Mouse (Mus musculus) liver (tissue): ENCODE results near the gene Slc1a2.

Source experiments
- DNase-seq: peaks from one replicate; pipeline ENCODE4 v3.0.0-alpha.2; 2020; ENCODE audit warnings: mixed read lengths

Slc1a2 gene

GRCm38 (mm10) chr2:102715754-102716153 is 57.3 kb downstream of the Slc1a2 start:
- DNase-seq, result peak; percentile 7

GRCm38 (mm10) chr2:102721859-102722258 is 63.4 kb downstream of the Slc1a2 start:
- DNase-seq, result no peak

GRCm38 (mm10) chr2:102725054-102725453 is 66.6 kb downstream of the Slc1a2 start:
- no peak for DNase-seq

- DNase-seq, result no peak
Measured at GRCm38 (mm10) chr2:102730386-102730785, 71.9 kb downstream of the Slc1a2 start.

DNA sequence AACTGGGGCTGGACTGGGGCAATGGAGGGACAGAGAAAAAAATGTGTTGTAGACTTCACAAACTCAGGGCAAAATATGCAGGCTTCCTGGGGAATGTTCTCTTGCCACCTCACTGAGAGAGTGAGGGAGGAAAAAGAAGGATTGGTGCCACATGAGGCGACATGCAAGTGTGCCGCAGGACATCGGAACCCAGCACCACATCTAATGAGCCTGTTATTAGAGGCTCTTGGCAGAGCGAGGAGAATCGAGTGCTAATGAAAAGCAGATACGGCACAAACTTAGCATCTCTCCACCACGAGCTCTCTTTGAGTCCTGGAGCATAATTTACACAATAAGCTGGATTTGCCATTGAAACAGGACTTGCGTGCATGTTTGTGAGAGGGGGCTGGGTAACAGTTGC is 72.3 kb downstream of the Slc1a2 start:
- no peak for DNase-seq

GRCm38 (mm10) chr2:102733128-102733527 is 74.7 kb downstream of the Slc1a2 start:
- DNase-seq, result no peak

DNA sequence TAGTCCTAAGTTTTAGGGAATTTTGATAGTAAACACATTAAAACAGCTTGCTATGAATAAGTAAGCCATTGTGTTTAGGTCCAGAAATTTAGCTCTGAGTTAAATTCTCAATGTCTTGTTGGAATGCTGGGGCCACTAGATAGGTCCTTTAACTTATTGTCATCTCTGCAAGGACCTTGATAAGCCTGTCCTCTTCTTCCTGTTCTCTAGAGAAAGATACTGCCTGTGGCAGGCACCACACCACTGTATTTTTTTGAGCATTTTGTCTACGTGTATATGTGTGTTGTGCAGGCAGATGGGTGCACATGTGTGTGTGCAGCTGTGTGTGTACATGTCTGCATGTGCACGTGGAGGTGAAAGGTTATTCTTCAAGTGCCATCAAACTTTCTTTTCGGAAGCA is 75.6 kb downstream of the Slc1a2 start:
- DNase-seq, result no peak

DNA sequence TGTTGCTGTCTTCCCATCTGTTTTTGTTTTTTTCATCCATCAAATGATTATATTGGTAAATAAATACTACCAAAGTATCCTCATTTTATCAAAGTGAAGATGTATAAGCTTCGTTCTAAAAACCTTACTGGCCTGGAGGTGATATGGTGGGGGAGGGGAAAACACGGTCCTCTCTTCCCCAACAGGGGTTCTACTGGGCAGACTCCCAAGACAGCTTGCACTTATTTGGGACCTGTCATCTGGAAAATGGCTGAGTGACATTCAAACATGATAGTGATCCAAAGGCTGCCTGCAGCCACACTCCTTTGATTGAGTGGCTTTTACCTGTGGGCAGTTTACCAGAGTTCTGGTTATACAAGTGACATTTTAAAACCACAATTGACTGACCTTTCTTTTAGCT is 76.6 kb downstream of the Slc1a2 start:
- no peak for DNase-seq

GRCm38 (mm10) chr2:102735811-102736210 is 77.4 kb downstream of the Slc1a2 start:
- no peak for DNase-seq

DNA sequence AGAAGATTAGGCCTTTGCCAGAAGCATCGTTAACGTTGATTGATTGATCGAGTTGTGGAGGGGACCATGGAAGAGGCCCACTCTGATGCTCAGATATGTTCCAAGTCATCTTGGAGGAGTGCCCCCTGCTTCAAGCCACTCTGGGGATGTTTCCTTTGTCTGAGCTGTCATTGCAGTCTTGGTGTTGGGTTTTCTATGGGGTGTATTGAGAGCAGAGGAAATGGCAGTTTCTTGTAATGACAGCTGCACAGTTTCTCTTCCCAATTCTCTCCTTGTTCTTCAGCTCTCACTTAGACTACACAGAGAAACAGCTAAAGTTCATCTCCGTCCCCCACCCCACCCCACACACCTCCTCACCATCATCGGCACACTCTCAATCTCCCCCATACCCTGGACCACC is 78.0 kb downstream of the Slc1a2 start:
- DNase-seq, result no peak

DNA sequence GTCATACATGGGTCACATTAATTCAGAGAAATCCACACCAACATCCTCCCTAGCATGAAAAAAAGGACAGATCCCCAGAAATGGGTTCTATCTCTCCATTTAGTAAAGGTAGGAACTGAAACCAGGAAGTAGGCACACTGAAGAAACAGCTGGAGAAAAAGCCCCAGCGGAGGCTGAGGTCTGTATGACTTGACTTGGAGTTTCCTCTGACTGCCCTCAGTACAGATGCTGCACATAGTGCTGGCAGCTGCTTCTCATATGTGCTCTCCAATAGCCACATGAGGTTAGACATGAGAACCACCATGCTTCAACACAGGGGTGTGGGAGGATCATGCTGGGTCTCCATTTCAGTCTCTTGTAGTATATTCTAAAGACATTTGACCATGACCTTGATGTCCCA is 80.4 kb downstream of the Slc1a2 start:
- DNase-seq, result no peak

DNA sequence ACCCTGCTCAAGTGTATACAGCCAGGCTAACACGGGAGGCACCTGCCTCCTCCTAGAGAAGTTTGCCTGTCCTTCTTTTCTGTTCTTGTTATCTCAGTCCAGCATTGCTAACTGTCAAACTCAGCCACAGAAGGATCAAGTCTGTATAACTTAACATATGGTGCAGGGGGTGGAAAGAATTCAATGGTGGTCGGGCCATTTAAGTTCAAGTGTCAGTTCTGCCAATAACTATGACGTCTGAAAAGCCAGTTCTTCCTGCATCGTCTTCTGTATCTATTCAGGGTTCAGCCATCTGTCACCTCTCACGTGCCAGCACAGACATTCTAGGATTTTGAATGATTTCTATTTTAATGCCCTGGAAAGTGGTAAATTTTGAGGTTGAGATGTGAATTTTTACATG is 84.2 kb downstream of the Slc1a2 start:
- DNase-seq, result no peak

- DNase-seq, result peak; percentile 53
Measured at GRCm38 (mm10) chr2:102743918-102744696, 85.6 kb downstream of the Slc1a2 start.

DNA sequence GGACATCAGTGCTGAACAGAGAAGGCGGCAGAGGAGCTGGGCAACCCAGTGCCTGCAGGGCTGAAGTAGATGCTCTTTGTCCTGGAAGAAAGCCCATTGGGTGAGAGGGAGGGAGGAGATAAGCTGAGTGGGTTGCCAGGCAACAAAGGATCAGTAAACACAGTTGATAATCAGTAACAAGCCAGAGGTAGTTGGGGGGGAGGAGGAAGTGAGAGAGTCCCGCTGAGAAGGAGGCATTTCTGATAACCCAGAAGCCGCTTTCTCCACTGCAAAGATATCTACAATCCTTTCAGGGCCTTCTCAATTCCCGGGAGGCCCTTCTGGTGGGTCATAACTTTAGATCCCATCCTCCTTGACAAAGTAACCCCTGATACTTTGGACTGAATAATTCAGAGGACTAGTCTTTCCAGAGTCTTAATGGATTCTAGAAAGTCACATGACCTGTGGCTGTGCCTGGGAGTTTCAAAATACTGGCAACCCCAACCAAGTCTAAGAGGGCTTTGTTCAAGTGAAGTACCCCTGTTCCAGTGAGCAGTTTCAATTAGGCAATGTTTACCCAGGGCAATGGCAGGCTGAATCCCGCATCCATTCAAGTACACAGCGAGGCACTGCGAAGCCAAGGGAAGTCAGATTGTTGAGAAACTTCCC is 86.9 kb downstream of the Slc1a2 start:
- DNase-seq, result peak; percentile 57

GRCm38 (mm10) chr2:102747758-102748157 is 89.3 kb downstream of the Slc1a2 start:
- no peak for DNase-seq

- no peak for DNase-seq
Measured at GRCm38 (mm10) chr2:102749926-102750325, 91.5 kb downstream of the Slc1a2 start.

DNA sequence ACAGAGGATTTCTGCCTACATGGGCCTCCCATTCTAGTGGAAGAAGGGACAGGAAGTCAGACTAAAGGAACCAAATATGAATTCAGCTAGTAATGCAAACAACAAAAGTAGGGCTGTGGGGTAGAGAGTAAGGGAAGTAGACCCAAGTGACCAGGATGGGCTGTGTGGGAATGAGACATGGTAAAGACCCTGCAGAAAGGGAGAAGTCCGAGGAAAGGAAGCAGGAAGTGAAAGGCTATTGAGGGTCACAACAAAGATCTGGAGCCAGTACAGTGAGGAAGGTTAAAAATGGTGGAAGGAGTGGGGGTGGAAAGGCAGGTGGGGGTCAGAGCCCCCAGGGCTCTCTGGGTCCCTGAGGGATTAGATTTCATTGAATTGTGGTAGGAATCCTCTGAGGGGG is 93.4 kb downstream of the Slc1a2 start:
- DNase-seq, result no peak

- DNase-seq, result no peak
Measured at GRCm38 (mm10) chr2:102757241-102757860, 98.9 kb downstream of the Slc1a2 start.

DNA sequence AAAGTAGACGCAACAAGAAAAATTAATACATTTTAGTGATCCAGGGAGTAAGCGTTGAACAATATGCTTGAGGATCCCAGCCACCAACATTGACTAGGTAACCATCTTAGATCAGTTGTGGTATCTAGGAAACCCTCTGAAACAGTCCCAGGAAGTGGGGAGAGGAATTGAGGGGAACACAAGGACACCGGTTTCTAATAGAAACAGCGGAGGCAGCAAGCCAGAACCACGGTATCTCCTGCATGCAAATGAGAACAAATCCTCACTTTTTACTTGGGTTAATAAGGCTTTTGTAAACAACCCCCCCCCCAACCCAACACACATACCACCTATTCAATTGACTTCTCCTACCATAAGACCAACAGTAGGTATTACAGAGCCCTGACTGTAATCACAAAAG is 101.0 kb downstream of the Slc1a2 start:
- no peak for DNase-seq

GRCm38 (mm10) chr2:102760284-102761072 is 102.0 kb downstream of the Slc1a2 start:
- no peak for DNase-seq

- DNase-seq, result no peak
Measured at GRCm38 (mm10) chr2:102763176-102763575, 104.7 kb downstream of the Slc1a2 start.

GRCm38 (mm10) chr2:102763991-102764390 is 105.5 kb downstream of the Slc1a2 start:
- no peak for DNase-seq
